Mouse (Mus musculus) heart, adult 2 months (tissue): ENCODE measurements at regions not wholly inside any gene's neighbourhood (a gene's known extent, or its start where the extent isn't known, plus 50 kb on each side); places are given as distances from the start of the nearest gene placed in this dataset.

Experiments
- DNase-seq, 2 experiments: peaks; one replicate each; pipeline ENCODE4 v3.0.0; 2021
- H3K27ac ChIP-seq: fragments of 200-600 bp; 2 replicates; pipeline ENCODE4 v1.8.1; 2022
- H3K27me3 ChIP-seq: fragments of 200-500 bp; 2 replicates; pipeline ENCODE4 v1.6.1; 2012; ENCODE audit warnings: mild to moderate bottlenecking, low read length, inconsistent platforms, mixed read lengths; ENCODE audit not compliant: control insufficient read depth, insufficient read depth
- H3K36me3 ChIP-seq: fragments of 200-500 bp; 2 replicates; pipeline ENCODE4 v1.6.1; 2012; ENCODE audit warnings: low read length, inconsistent platforms; ENCODE audit not compliant: control insufficient read depth, insufficient read depth
- H3K4me1 ChIP-seq: fragments of 200-500 bp; 2 replicates; pipeline ENCODE4 v1.6.1; 2011; ENCODE audit warnings: low read length; ENCODE audit not compliant: control insufficient read depth, insufficient read depth
- H3K4me3 ChIP-seq: fragments of 200-600 bp; 2 replicates; pipeline ENCODE4 v1.8.1; 2022
- H3K79me2 ChIP-seq: fragments of 200-500 bp; replicated peaks from 2 replicates; pipeline ENCODE4 v1.6.1; 2012; ENCODE audit warnings: mild to moderate bottlenecking, inconsistent platforms, low read length, moderate library complexity, mixed read lengths; ENCODE audit not compliant: control insufficient read depth, insufficient read depth
- H3K9ac ChIP-seq: fragments of 200-500 bp; 2 replicates; pipeline ENCODE4 v1.6.1; 2012; ENCODE audit warnings: low read depth, mild to moderate bottlenecking, control low read depth, inconsistent platforms, low read length, mixed read lengths
- CTCF ChIP-seq: fragments of 200-600 bp; IDR thresholded peaks from 2 replicates; pipeline ENCODE4 v1.8.1; 2022; ENCODE audit warnings: antibody characterized with exemption, mild to moderate bottlenecking, moderate library complexity
- EP300 ChIP-seq: fragments of 200-500 bp; IDR thresholded peaks from 2 replicates; pipeline ENCODE4 v1.6.1; 2011; ENCODE audit warnings: low read depth, low read length, control low read depth; ENCODE audit not compliant: insufficient read depth
- POLR2A ChIP-seq: fragments of 200-500 bp; IDR thresholded peaks from 2 replicates; pipeline ENCODE4 v1.6.1; 2011; ENCODE audit warnings: mild to moderate bottlenecking, low read depth, low read length, control low read depth; ENCODE audit not compliant: insufficient read depth
- WGBS: fragments of 180-500 bp; shearing (Covaris S2); methylation state at CpG from one replicate; pipeline ENCODE4 v1.1.7; 2018; 5-methylcytosine and 5-hydroxymethylcytosine counted together
- intact Hi-C: fragments of 180-260 bp; cut with DNase I; formaldehyde crosslinking; loops from one replicate; pipeline ENCODE4 v1.15.1; 2025

DNA sequence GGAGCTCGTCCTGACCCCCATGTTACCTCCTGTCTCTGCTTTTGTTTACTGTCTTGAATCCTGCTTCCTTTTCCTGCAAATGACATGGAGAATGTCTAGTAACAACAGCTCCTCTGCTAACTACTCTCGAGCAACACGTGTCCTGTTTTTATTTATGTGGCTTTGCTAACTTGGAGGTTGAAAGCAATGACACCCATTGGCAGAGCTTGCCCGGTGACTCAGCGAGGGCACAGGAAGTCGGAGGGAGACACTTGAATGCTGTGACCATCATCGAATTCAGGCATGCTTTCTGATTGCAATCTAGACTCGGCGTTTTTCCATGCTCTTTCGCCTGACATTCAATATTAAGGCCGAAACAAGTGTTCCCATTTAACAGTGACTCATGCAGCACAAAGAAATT is 192.7 kb upstream of the Bmper start:
- Histone ChIP-seq H3K36me3 (no peaks in the 10 kb centered on the region), H3K27me3 (no peaks in the 10 kb centered on the region), H3K4me1 (peaks cover 9% of the 10 kb centered on the region), H3K4me3 (no peak overlapping the region), H3K27ac (peak overlapping the region; percentile 27; the same call in 1 of the 2 replicates), H3K9ac (no peak overlapping the region), H3K79me2 (no peaks in the 10 kb centered on the region)
- no peak for DNase-seq
- 28% methylated on average over 11 of the region's 11 CpGs for WGBS
- TF ChIP-seq POLR2A (no peak), EP300 (no peak), CTCF (no peak)
- intact Hi-C loops: no loop called here

- H3K9ac ChIP-seq: no peak overlapping the region
- H3K4me1 ChIP-seq: peaks cover 10% of the 10 kb centered on the region
- no peak for DNase-seq
- WGBS: 14% methylated on average over 2 of the region's 2 CpGs
- H3K27me3 ChIP-seq: no peaks in the 10 kb centered on the region
- no peak overlapping the region; the same call in 1 of the 2 replicates for H3K27ac ChIP-seq
- TF ChIP-seq CTCF (0 out of 2 replicates have a peak, but pooled peaks have one; percentile 6), EP300 (no peak)
- H3K36me3 ChIP-seq: no peaks in the 10 kb centered on the region
- intact Hi-C loops: no loop called here
- H3K4me3 ChIP-seq: no peak overlapping the region
- H3K79me2 ChIP-seq: no peaks in the 10 kb centered on the region
These were observed 192.3 kb upstream of the Bmper start for GRCm38 (mm10) chr9:23030546-23030945.

DNA sequence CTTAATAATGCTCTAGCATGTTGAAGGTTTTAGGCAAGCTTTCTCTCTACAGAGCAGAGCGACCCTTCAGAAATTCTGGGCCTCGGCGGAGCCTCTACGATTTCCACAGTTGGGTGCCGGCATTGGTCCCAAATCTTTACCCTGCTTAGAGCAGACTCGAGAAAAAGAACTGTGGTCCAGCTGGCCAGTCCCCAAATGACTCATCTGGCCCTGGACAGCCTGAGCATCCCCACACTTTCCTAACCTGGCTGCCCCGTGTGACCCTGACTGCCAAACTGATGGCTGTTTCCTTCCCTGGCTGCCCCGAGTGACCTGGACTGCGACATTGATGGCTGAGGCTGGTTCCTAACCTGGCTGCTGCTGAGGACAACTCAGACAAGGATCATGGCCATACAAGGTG is 191.0 kb upstream of the Bmper start:
- 72% methylated on average over 9 of the region's 9 CpGs for WGBS
- no peak overlapping the region for H3K9ac ChIP-seq
- no peak for TF ChIP-seq POLR2A
- no peak for TF ChIP-seq EP300
- no peak for TF ChIP-seq CTCF
- H3K36me3 ChIP-seq: no peaks in the 10 kb centered on the region
- peak; percentile 30 to 35 for DNase-seq
- H3K4me3 ChIP-seq: no peak overlapping the region
- H3K4me1 ChIP-seq: peaks cover 16% of the 10 kb centered on the region
- H3K79me2 ChIP-seq: no peaks in the 10 kb centered on the region
- intact Hi-C loops: no loop called here
- no peaks in the 10 kb centered on the region for H3K27me3 ChIP-seq
- H3K27ac ChIP-seq: no peak overlapping the region

DNA sequence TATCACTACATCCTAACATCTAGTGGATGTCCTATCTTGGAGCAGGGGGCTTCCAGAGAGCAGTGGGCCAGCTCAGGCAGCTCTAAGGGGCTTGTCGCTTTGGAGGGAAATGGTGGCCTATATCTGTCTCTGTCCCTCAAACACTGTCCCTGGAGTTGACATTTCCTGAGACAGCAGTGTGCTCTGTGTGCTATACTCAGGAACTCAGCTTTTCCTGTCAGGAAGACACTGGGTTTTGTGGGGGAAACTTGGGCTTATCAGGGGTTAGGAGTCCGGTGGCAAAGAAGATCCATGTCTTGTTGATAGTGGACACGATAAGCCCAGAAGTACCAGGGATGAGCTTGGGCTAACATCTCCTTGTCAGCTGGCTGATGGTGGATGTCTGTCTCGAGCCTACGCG is 187.6 kb upstream of the Bmper start:
- Histone ChIP-seq H3K36me3 (no peaks in the 10 kb centered on the region), H3K27me3 (no peaks in the 10 kb centered on the region), H3K9ac (no peak overlapping the region), H3K4me1 (peaks cover 14% of the 10 kb centered on the region), H3K4me3 (0 out of 2 replicates have a peak overlapping the region, but pooled peaks have one; percentile 8), H3K27ac (peak overlapping the region; percentile 5; the same call in 1 of the 2 replicates), H3K79me2 (no peaks in the 10 kb centered on the region)
- 36% methylated on average over 6 of the region's 6 CpGs for WGBS
- TF ChIP-seq CTCF: no peak
- TF ChIP-seq POLR2A: no peak
- TF ChIP-seq EP300: no peak
- no peak for DNase-seq
- intact Hi-C loops: no loop called here

DNA sequence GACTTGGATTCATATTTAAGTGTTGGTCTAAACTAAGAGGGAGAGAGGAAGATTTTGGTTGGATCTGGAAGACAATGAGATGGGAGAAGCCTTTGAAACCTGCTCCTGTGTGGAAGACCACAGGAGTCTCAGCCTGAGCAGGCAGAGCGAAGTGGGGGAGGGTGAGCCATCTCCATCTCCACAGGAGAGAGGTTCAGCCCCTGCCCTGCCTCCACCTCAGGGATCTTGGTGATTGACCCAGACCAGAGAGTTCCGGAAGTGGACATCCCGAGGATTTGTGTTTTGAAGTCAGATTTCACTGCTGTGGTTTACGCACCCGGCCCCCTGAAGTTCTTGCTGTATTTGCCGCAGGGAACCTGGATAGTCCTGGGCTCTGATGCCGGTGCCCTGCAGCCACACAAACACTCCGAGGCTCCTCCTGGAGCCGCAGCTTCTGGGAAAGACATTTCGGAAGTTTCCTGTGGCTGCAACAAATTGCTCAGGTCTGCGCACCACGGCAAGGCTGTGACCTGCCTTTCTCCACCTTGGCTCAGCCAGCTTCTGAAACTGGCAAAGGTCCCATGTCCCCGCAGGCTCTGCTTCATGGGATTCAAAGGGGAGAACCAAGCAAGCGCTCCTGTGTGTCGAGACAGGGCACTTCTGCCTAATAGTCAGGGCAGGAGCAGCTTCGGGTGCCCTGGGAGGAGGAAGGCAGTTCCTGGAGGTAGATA is 186.8 kb upstream of the Bmper start:
- peak; percentile 24 to 37 for DNase-seq
- Histone ChIP-seq H3K4me1 (peaks cover 11% of the 10 kb centered on the region), H3K4me3 (peak overlapping the region; percentile 38), H3K79me2 (no peaks in the 10 kb centered on the region), H3K27me3 (no peaks in the 10 kb centered on the region), H3K36me3 (no peaks in the 10 kb centered on the region), H3K27ac (peak overlapping the region; percentile 5; the same call in 1 of the 2 replicates), H3K9ac (peak overlapping the region; percentile 11)
- intact Hi-C loops: no loop called here
- 13% methylated on average over 16 of the region's 16 CpGs for WGBS
- TF ChIP-seq POLR2A (no peak), CTCF (no peak), EP300 (no peak)

DNA sequence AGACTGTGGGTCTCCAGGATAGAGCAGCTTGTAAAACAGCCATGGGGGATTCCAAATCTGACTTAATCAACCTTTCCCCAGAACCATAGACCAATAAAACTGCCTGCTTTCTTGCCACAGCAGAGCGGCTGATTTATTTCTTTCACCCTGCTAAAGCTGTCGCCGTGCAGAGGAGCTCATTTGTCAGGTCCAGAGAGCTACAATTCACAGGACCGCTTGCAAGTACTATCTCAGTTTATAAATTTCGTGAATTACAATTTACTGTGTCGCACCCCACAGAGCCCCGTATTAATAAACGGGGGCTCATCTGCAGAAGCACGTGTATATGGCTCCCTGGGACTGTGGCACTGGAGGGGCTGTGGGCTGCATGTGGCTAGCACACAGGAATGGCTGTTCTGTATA is 185.4 kb upstream of the Bmper start:
- Histone ChIP-seq H3K27ac (no peak overlapping the region), H3K4me3 (no peak overlapping the region), H3K36me3 (no peaks in the 10 kb centered on the region), H3K27me3 (no peaks in the 10 kb centered on the region), H3K79me2 (no peaks in the 10 kb centered on the region), H3K4me1 (peaks cover 9% of the 10 kb centered on the region), H3K9ac (no peak overlapping the region)
- no peak for DNase-seq
- 93% methylated on average over 9 of the region's 9 CpGs for WGBS
- intact Hi-C loops: no loop called here
- TF ChIP-seq CTCF (no peak), EP300 (no peak), POLR2A (no peak)
